In the genomic region with DNA sequence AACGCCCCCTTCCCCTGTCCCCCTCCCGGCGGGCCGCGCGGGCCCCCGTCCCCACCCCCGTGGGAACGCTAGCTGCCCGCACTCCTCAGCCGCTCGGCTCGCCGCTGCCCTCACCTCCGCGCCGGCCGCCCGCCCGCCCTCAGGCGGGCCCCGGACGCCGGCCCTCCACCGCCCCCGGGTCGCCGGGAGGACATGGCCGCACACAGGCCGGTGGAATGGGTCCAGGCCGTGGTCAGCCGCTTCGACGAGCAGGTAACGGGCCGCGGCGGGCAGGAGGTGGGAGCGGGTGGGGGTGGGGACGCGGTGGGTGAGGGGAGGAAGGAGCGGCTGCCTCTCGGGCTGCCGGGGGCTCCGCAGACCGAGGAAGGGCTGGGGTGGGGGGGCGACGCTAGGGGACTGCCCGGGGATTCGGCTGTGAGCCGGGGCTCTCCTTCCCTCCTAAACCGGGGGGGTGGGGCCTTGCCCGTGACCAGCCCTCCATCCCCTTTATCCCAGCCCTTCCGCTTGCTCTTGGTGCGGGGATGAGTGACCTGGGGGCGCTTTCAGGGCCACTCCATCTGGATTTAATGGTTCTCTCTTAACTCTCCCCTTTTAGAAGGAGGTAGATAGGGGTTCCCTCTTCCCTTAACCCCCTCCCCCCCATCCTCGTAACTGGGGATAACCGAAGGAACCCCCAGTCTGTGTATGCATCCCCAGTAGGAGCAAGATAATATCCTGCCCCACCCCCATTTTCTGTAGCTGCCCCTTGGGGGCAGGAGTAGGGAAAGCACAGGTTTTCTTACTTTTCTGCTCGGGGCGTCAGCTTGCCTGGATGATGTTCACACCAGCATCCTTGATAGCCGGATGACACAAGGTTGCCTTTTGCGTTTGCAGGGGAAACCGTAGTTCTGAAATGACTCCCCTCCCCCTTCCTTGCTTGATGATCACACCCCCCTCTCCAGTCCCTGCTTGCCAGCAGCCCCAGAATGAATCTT, we compare ENCODE assay signal across 9 mouse cellular contexts. TPM values are rescaled to one million over a fixed set of nuclear protein-coding genes. Genes with fewer than 3 reads are reported as not detected.
DNase-seq lines count a peak whose midpoint lies in the region; ATAC-seq lines count a peak whose summit lies in the region.
"Had no signal": no experiment of that assay in that cellular context is flagged by ENCODE, and none has a peak within 500 bp of the region (broad histone marks: within the 10 kb centered on the region; RNA-seq: fewer than 3 reads in every experiment).

No protein-coding gene starts in this region.

- H3K4me1 ChIP-seq in limb, embryonic 13.5 days, result peaks cover 20% of the 10 kb centered on the region
- H3K4me1 ChIP-seq in midbrain, embryonic 15.5 days, result peaks cover 20% of the 10 kb centered on the region

- peak; percentile 48 for DNase-seq in 3134 (ENCODE audit: extremely low read depth, insufficient read length, low spot score)
- peak; percentile 40 for DNase-seq in MN1 (ENCODE audit: low spot score)
- peak; percentile 55 to 69 for DNase-seq in cerebellum, postnatal 14 days
- peak; percentile 22 to 23 for DNase-seq in gastrocnemius, adult 8-10 months (ENCODE audit: low spot score in 2 of 2)
- DNase-seq in testis, postnatal 14 days (ENCODE audit: low spot score), result peak; percentile 59

- peak overlapping the region; percentile 93 for H3K27ac ChIP-seq in limb, embryonic 13.5 days
- H3K27ac ChIP-seq in midbrain, embryonic 15.5 days, result peak overlapping the region; percentile 94

- peak overlapping the region; percentile 86 for H3K4me2 ChIP-seq in limb, embryonic 13.5 days (replicated peaks)
- H3K4me2 ChIP-seq in midbrain, embryonic 15.5 days, result peak overlapping the region; percentile 78

- peak; percentile 56 for ATAC-seq in inflammation-experienced regulatory T-cells, adult 6 months
- ATAC-seq in limb, embryonic 13.5 days (ENCODE audit: low FRiP score, low read depth), result peak; percentile 74
- ATAC-seq in midbrain, embryonic 15.5 days (replicated peaks), result peak; percentile 81

- WGBS in limb, embryonic 13.5 days, result 0% methylated on average over 26 of the region's 63 CpGs
- under 1% methylated on average over 39 of the region's 63 CpGs for WGBS in midbrain, embryonic 15.5 days

- no peaks in the 10 kb centered on the region for H3K27me3 ChIP-seq in limb, embryonic 13.5 days
- no peaks in the 10 kb centered on the region for H3K27me3 ChIP-seq in midbrain, embryonic 15.5 days (replicated peaks)

- peaks cover 10% of the 10 kb centered on the region for H3K36me3 ChIP-seq in limb, embryonic 13.5 days
- H3K36me3 ChIP-seq in midbrain, embryonic 15.5 days (replicated peaks), result no peaks in the 10 kb centered on the region

- peak overlapping the region; percentile 89 for H3K4me3 ChIP-seq in limb, embryonic 13.5 days
- peak overlapping the region; percentile 93 for H3K4me3 ChIP-seq in midbrain, embryonic 15.5 days

- H3K9ac ChIP-seq in limb, embryonic 13.5 days, result peak overlapping the region; percentile 98
- peak overlapping the region; percentile 98 for H3K9ac ChIP-seq in midbrain, embryonic 15.5 days

- H3K9me3 ChIP-seq in limb, embryonic 13.5 days, result no peaks in the 10 kb centered on the region
- no peaks in the 10 kb centered on the region for H3K9me3 ChIP-seq in midbrain, embryonic 15.5 days

RNA-seq across cellular contexts. Expression of a gene that starts 0.6 kb away (rescaled TPM):
- 10 to 100 TPM; 13.8 to 17.5 (median 16.6) TPM for total RNA-seq in gastrocnemius, adult 8-10 months (2022)
- polyA plus RNA-seq in inflammation-experienced regulatory T-cells, adult 6 months (2017; shearing (Covaris generic)), result 1 to 10 TPM; 2.0 to 2.7 (median 2.4) TPM
- 7.9 and 8.9 TPM in 2 replicates for polyA plus RNA-seq in limb, embryonic 13.5 days (2015; fragmentation: Nextera tagmentation; extraction: Ambion mirVana)
- polyA plus RNA-seq in midbrain, embryonic 15.5 days (2015; fragmentation: Nextera tagmentation; extraction: Ambion mirVana), result 6.1 and 7.0 TPM in 2 replicates

RNA-seq across cellular contexts. Expression of a gene that starts 43.4 kb away (rescaled TPM):
- total RNA-seq in gastrocnemius, adult 8-10 months (2022), result under 1 TPM in 1 of 4 experiments, not detected in 3; 0.46 TPM
- not detected for polyA plus RNA-seq in inflammation-experienced regulatory T-cells, adult 6 months (2017; shearing (Covaris generic))
- polyA plus RNA-seq in limb, embryonic 13.5 days (2015; fragmentation: Nextera tagmentation; extraction: Ambion mirVana), result not detected in 2 replicates
- not detected in 2 replicates for polyA plus RNA-seq in midbrain, embryonic 15.5 days (2015; fragmentation: Nextera tagmentation; extraction: Ambion mirVana)
- total RNA-seq: common myeloid progenitor, adult 5-6 weeks had no signal

Comparison
In these comparisons a context has a peak if more than half of its experiments do, and no peak if none do; other contexts are left out.
1. Peak in every context shown above with its lines: DNase-seq, ATAC-seq, H3K4me3 ChIP-seq and H3K27ac ChIP-seq.